Mouse (Mus musculus): Measurements from ENCODE around the gene Zfp13.
A peak's percentile ranks its signal among the peaks of the same experiment; 100 is the strongest.

Gene Zfp13

DNA sequence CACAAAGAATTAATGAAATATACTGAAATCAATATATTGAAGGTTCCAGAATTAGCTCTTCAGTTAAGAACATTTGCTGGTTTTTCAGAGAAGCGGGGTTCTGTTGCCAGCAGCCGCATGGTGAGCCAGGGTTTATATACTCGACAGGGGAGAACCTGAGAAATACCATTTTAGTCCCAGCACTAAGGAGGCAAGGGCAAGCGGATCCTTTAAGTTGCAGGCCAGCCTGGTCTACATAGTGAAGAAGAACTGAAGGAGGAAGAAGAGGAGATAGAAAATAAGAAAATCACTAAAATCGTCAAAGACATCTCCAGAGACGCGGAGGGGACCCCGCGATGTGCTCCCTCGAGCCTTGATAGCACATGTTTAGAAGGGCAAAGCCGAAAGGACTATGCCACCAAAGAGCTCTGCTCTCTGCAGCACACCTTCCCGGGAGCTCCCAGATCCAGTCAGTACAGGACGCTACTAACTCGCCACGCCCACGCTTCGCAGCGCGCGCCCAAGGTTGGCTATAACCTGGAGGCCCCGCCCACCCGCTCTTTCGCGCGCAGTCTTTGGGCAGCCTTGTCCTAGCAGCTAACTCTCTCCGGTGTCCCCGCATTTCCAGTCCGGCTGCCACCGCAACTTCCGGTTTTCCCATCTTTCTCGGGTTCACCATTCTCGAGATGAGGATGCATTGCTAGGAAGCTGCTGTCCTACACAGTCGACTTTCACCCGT lies 6.9 kb downstream of the Zfp13 start:
- DNase-seq: peak; percentile 80

DNA sequence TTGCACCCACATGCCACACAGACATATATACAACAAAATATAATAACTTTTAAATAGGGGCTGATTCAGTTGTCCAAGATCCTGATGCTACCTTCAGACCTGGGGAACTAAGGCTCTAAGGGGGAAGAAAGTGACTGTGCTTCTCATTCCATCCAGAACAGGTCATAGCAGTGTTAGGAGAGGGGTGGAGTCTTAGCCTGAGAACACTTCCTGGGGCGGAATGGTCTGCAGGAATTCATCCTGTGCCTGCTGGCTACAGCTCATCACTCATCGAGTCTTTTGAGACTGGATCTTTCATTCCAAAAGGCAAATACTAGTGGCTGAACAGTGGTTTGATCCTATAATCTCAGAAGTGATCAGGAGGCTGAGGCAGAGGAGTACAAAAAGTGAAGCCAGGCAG lies 12.0 kb downstream of the Zfp13 start:
- DNase-seq: no peak

DNA sequence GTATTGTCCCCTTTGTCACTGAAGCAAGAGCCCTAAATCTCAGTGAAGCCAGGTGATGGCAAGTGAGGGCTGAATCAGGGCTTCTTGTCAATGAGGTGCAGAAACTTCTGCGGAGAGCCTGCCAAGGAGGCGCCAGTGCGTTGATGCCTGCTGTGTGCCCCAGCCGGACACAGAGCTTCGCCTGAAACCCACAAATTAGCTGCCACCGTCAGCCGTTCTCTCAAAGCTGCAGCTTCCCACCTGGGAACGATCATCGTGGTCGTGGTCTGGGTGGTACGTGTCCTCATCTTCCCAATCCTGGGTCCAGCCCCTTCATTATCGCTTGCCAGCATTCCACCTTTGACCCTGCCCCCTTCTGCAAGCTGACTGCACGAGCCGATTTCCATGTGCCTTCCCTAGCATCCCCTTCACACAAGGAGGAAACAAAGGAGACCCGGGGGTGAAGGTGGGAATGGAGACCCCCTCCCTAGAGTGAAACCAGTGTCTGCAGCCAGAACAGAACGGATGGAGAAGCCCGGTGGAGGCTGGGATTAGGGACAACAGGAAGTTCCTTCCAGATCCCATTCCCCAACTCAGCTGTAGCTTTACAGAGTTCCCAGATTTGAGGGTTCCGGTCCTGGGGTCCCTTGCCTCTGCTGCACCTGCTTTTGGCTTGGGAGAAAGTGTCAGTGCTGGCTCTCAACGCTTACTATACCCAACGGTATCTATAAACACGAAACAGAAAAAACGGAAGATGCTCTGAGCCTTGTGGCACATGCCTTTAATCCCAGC lies 13.4 kb downstream of the Zfp13 start:
- DNase-seq: no peak

DNA sequence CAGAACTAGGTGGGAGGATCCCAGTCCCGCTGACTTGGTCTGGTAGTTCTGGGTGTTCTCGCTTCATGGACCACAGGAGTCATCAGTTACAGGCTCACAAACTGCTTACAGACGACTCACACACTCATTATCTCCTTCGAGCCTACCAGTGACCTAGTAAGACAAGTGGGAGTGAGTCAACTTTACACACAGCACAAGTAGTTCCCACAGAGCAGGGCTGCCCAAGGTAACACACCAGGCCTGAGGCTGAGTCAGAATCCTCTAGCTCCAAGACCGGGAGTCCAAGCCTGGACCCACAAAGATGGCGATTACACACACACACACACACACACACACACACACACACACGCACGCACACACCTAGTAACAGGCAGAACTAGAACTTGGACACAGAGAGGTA lies 14.5 kb downstream of the Zfp13 start:
- no peak for DNase-seq

DNA sequence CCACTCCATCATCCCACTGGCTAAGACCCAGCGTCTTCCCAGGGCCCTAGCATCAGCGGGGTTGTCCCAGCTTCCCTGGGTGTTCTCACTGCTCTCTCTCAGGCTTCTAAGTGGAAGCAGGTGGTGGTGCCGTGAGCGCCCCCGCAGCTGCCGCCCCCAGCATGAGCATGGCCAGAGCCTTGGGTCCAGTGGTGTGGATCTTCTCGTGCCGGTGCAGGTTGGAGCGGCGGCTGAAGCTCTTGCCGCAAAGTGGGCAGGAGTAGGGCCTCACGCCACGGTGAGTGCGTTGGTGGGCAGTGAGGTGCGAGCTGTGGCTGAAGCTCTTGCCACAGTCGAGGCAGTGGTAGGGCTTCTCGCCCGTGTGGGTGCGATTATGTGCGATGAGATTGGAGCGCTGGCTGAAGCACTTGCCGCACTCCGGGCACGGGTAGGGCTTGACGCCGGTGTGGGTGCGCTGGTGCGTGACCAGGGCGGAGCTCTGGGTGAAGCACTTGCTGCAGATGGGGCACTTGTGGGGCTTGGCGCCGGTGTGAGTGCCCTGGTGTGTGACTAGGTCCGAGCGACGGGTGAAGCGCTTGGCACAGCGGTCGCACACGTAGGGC lies 23.2 kb downstream of the Zfp13 start:
- DNase-seq: no peak

DNA sequence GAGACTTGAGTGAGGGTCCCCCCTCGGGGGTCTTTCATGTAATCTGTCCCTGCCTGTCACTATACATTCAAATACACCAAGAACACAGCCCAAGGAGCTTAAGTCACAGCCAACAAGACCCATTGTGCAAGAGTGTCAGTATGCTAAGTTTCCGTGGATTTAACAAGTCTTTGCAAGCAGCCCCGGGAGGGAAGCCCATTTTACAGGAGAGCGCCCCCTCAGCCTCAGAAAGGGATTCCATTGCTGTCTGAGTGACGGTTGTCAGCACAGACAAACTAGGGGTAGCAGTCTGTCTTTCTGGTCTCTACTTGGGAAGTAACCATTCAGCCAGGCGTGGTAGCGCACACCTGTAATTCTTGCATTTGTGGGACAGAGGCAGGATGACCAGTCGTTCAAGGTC lies 25.2 kb downstream of the Zfp13 start:
- no peak for DNase-seq

DNA sequence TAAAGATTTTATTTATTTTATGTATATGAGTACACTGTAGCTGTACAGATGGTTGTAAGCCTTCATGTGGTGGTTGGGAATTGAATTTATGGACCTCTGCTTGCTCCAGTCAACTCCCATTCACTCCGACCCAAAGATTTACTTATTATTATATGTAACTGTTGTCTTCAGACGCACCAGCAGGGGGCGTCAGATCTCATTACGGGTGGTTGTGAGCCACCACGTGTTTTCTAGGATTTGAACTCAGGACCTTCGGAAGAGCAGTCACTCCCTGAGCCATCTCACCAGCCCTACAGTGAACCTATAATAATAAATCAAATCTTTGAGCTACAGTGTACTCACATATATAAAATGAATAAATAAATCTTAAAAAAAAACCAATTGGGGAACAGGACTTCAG lies 27.2 kb downstream of the Zfp13 start:
- DNase-seq: peak; percentile 42 to 44

DNA sequence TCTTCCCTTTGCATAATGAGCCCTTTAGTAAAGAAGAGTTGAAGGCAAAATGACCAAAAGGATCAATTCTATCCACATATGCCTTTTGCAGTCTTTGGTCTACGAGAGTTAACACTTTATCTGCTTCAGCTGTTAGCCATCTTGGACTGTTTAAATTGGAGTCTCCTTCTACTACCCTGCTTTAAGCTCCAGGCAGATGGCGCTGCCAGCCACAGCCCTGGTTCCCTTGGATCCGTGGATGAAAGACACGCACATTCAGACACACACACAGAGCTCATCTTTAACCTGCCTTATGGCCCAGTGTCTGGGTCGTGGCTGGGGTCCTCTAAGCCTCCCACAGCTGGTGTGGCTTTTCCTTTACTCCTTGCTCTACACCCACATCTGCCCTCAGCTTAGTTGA lies 28.2 kb downstream of the Zfp13 start:
- DNase-seq: no peak

DNA sequence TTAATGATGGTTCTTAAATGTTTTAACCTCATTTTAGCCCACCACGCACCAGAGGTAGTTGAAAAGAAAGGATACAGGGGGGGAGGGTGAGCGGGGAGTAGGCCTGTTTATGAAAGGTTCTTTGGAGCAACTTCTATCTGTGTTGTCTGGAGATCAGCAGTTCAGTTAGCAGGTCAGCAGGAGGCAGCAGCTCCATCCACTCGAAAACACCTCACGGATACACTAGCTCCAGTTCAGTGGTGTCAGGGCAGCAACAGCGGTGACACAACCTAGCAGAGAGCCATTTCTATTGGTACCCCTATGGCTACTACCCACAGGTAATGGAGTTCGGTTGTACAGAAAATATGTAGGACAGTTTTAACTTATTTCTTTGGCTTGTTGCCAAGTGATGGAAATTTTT lies 29.3 kb downstream of the Zfp13 start:
- DNase-seq: peak; percentile 54 to 58

DNA sequence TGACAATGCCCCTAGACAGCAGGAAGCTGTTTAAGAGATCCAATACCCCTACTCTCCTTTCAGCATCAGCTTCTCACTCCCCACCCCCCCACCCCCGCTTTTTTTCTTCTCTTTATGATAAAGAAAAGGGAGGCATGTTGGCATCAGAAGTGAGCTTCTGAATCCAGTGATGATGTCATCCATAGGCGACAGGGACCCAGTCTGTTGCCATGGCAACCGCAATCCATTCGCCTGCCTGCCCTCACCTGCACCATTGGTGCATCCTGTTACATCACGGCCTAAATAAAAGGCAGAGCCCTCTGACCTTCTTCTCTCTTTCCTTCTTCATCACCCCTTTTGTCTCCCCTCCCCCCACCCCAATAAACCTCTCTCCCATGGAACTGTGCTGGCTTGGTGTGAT lies 30.9 kb downstream of the Zfp13 start:
- peak in 1 of 2 experiments; percentile 19 for DNase-seq

DNA sequence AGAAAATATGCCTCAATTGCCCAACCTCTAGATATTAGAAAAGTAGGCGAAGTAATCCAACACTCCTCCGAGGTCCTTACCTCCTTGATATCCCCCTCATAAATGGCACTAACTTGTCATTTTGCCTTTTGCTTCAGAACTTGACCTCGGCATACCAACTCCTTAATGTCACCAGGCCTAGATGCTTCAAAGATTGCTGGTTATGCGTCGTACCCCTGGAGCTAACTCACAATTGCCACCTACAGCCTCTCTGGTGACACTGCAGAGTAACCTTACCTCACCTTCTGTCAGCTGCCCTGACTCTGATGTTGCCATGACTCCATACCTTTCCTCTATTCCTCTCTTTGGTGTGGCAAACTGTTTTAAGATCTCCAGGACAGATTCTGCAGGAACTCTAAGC lies 32.5 kb downstream of the Zfp13 start:
- peak; percentile 31 to 32 for DNase-seq

DNA sequence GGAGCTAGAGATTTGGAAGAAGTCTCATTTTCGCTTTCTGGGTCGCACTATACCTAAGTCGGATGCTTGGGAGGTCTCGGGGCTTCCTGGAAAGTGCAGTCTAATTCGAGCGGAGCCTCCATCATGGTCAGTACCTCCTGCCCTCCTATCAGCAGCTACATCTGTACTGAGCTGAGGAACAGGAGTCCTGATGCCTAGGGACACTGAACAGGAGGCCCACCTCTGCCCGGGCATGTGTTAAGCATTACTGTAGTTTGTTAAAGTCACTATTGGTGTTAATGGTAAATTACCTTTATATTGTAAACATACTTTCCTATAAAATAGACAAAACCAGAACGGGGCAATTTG lies 34.9 kb downstream of the Zfp13 start:
- no peak for DNase-seq

DNA sequence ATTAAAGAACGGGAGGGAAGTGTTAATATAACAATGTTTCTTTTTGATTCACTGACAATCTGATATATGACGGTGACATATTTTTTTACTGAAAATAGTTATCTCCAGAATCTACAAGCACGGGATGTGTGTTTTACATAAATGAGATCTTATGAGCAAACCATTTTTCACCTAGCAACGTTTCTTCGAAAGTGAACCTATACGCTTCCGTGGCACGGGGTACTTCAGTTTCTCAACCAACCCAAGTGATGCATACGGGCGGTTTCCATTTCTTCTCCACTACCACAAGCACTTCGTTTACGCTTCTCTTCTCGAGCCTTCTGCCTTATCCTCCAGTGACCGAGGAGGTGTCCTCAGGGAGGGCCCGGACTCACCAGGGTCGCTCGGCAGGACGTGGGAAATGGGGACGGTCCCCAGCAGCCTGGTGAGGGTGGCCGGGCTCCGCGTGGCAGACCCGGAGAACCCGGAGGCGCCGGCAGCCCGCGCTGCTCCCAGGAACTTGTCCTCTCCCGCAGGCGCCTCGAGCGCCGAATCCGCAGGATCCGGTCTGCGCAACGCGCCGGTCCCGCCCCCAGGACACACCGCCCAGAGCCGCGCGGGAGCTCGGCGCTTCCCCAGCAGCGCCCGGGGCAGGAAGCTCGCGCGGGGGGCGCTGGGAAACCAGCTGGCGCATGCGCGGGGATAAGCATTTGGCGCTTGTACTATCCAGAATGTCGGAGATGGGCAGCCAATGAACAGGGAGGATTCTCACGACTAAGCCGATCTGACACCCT lies 35.5 kb downstream of the Zfp13 start, which contains the start of gene Zfp213:
Zfp213 (minus strand) TSS at position 644 of the 773 bp plus-strand sequence.
- peak; percentile 93 for DNase-seq

DNA sequence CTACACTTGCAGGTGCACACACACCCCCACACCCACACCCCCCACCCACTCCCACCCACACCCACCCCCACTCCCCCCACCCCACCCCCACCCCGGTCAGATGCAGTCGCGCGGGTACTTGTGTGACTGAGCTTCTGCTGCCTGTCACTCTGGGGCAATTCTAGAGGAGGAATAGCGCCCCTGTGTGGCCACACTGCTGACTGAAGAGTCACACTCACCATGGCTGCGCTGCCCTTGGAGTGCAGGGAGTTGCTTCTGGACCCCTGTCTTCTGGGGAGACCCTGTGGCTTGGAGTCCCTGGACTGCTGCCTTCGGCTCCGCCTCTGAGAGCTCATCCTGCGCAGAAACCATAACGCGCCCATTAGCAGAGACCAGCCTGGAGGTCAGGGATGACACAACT lies 39.5 kb downstream of the Zfp13 start:
- peak; percentile 68 to 71 for DNase-seq

DNA sequence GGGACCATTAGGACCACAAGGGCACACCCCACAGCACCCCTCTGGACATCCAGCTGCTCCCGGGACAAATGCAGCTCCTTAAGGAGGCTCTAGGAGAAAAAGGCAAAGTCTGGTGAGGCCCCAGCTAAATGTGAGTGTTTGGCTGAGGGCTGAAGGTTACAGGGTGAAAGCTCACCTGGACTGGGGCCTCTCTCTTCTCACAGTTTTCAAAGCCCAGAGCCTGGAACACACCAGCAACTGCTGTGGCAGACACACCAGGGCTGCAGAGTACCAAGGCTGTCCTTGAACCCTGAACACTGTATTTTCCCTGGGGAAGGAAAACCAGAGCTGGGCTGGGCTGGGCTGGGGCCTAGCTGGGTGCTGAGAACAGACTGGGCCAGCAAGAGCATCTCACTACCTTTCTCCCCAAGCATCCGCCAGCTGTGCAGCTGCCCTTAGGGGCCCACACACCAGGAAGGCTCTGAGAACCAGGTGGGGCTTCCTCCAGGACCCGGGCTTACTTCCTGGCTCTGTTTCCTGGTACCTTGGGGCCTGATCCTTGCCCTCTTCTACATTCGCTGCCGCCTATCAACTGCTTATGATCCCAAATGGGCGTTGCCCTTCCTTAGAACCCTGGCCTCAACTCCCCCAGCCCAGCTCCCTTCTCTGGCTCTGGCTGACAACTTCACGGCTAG lies 43.9 kb downstream of the Zfp13 start:
- no peak for DNase-seq

DNA sequence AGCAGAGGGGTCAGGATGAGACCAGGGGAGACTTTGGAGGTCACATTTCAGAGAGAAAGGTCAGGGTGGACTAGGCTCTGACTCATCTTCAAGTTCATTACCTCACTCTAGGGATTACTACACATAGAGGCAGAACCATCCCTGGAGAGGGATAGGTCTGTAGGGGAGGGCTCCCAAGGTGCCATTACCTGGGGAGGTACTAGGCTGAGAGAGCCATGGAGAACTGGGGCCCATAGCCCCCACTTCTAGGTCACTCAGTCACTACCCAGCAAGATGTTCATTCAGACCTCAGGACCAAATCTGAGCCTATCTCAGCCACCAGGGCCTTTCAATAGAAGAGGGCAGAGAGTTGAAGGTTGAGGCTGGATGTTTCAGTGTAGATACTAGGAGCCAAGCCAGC lies 45.0 kb downstream of the Zfp13 start:
- no peak for DNase-seq

DNA sequence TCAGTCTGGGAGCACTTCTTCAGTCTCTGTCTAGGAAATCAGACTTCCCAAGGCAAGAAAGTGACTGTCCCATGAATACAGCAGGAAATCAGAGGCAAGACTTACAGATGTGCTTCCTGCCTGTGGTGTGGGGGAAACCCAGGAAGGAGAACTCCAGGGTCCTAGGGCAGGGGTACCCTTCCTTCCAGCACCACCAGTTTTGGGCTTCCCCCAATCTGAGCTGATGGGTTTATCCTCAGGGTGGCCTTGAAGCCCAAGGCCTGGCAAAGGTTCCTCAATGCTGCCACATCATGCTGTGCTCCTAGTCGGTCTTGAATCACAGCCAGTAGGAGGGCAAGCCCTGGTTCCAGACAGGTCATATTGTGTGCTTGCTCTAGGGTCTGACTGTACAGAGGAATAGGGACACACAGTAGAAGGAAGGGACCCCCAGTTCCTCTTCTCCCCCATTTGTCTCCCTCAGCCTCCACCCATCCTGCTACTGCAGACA lies 45.6 kb downstream of the Zfp13 start:
- no peak for DNase-seq

DNA sequence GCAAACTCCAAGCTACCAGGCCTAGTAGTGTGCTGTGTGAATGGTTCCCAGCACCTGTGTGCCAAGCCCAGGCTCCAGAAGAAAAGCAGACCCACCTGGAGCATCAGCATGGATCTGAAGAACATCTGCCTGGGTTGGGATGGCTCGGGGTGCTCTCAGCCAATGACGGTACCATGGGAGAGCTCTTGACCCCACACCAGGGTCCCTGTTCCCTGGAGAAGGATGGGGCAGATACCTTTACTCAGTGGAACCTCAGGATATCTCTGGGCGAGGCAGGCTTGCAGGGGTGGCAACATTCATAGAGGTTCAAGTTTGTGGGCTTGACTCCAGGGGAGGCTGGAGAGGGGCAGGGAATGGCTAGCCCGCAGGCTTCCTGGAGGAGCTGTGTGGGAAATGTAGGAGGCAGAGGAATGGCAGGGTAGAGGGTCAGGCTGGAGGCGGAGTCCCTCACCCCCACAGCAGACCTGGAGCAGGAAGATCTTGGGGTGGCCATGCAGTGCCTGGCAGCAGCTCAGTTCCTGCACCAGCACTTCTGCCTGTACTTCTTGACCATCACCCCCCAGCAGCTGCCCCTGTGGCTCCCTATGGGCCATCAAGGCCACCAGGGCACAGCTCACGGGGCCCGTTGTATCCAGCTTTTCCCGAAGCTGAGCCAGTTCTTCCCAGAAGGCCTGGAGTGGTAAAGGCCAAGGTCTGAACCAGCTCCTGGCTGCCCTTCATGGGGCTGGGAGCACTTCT lies 46.2 kb downstream of the Zfp13 start:
- no peak for DNase-seq

DNA sequence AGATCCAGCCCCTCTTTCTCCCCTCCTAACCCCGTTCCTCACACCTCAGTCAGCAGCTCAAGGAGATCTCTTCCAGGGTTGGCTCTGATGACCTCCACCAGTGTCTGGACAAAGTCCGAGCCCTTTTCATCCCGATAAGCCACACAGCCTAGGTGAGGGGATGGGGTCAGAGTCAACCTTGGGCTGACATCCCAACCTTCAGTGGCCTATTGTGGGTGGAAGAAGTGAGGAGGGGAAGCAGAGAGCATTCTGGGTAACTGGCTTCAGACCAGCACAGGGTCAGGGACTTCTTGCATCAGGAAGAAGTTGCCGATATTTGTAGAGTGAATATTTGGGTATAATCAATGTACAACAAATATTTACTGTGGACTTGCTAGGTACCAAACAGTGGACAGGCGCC lies 47.3 kb downstream of the Zfp13 start:
- DNase-seq: no peak

DNA sequence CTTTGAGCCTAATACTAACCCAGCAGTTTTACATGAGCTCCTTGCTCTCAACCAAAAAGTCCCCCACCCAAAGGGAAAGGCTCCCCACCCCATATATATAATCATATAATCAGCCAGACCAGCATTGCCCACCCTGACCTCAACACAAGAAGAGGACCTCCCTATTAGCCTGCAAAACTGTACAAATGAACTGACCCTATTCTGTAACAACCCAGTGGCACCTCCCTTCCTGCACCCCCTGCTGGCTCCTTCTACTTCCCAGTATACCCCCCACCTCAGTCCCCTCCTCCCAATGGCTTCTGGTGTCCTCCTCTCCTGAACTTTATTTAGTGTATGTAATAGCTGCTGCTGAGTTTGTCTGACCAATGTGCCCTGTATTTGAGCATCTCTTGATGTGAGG lies 47.9 kb downstream of the Zfp13 start:
- no peak for DNase-seq

DNA sequence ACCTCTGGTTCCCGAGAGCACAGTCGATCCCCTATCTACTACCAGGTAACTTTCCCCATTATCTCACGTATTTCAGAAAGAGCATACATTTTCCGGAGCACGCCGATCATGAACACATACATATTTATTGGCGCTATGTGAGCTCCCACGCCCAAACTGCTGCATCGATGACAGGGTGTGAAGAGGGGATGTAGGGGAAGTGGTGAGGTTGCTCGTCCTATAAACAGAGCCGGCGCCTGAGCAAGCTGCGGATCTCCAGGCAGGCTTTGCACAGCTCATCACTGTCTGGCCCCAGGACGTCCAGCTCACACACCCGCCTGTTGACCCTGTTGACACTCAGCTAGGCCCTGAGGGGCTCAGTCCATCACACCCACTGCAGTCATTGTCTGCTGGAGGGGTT lies 48.4 kb downstream of the Zfp13 start:
- peak; percentile 32 for DNase-seq
